Mouse (Mus musculus) adrenal gland, postnatal 4 days (tissue): Measurements from ENCODE around the gene Mybpc2. TPM values are rescaled to one million over a fixed set of nuclear protein-coding genes. Genes with fewer than 3 reads are reported as not detected.

Experiments
- DNase-seq, 2 experiments: peaks; one replicate each; pipeline ENCODE4 v3.0.0; 2021 to 2022; ENCODE audit warnings: low spot score in 2 of 2, mixed read lengths in 2 of 2
- microRNA-seq: library from miRNA; unstranded; fragments of <30 nt; microRNA quantifications from one replicate; pipeline ENCODE4 v1.2.0, GENCODE M21; 2021
- total RNA-seq, 2 experiments: library from RNA; stranded (reverse); gene quantifications; 2 replicates each; pipeline ENCODE4 v1.2.3; 2021

Gene Mybpc2
- total RNA-seq, 2 experiments from 2014 or later = 6.6 to 9.9 TPM

DNA sequence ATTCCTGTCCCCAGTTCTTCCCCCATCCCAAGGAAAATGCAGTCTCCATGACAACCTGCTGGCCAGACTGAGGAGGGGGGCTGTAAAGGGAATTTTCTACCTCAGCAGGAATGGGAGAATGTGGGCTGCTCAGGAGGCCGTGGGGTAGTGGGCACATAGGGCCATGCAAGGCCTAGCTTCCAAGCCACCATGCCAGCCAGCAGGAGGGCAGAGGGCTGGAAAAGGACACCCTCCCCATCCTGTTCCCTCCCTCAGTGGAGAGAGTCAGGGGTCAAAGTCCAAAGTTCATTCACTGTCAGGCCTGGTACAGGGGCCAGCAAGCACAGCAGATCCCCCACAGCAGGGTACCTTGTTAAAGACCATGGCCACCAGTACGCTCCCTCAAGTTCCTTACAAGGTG is 59.3 kb downstream of the Mybpc2 start, which contains the start of gene Aspdh:
Gene Aspdh, plus strand, starts transcription at position 281 of the 400 bp plus-strand sequence.
- peak in 1 of 2 experiments; percentile 2 for DNase-seq

DNA sequence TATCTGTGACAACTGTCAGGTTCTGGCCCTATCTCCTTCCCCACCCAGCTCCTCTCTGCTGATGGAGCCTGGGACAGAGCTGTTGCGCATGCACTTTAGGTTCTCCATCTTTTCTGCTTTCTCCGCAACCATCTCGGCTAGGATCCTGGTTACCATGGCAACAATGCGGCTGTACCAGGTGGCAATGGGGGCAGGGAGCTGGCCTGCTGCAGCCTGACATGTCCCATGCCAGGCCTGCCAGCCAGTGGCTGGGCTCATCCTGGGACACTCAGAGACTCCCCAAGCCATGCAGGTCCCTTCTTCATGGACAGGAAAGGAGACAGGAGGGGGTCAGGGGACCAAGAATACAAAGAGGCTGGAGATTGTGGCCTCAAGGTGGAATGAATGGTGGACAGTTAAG is 59.9 kb downstream of the Mybpc2 start:
- peak in 1 of 2 experiments; percentile 3 for DNase-seq

DNA sequence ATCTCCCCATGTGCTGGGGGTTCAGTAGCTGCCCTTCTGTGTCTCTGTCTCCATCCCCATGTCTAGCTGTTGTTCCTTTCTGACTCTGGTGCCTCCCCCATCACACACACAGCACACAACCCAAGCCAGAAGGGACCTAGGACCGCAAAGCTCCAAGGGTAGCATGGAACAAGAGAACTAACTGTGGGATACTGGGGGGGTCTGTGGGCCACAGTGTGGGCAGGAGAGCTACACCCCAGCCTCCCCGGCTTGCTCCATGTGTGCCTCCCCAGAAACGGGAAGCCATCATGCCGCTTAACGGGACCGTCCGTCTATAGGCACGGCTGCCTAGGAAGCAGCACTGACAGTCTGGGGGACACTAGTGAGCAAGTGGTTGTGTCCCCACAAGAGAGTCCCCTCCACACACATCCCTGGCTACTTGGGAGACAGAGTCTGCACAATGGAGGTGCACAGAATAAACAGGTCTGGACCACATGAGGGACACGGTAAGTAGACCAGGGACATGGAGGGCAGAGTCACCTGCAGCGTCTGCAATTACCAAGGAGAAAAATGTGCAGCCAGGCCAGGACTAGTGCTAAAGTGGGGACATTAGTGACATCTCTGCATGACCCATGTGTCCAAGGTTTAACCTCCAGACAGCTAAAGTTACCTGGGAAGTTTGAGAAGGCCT is 60.8 kb downstream of the Mybpc2 start:
- peak in 1 of 2 experiments; percentile 1 for DNase-seq

DNA sequence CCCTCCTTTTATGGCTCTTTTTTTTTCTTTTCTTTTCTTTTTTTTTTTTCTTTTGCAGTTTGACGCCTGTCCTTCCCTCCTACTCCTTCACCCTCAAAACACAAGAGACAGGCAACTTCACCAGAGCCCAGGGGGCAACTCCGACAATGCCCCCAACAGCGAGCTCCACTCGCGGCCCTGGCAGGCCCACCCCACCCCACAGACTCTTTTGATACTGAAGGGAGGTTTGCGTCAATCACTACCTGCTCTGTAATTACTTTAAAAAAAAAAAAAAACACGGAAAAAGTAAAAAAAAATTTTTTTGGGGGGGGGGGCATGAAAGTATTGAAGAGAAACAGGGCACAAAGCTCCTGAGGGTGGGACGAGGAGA is 61.4 kb downstream of the Mybpc2 start:
- peak in 1 of 2 experiments; percentile 1 for DNase-seq

DNA sequence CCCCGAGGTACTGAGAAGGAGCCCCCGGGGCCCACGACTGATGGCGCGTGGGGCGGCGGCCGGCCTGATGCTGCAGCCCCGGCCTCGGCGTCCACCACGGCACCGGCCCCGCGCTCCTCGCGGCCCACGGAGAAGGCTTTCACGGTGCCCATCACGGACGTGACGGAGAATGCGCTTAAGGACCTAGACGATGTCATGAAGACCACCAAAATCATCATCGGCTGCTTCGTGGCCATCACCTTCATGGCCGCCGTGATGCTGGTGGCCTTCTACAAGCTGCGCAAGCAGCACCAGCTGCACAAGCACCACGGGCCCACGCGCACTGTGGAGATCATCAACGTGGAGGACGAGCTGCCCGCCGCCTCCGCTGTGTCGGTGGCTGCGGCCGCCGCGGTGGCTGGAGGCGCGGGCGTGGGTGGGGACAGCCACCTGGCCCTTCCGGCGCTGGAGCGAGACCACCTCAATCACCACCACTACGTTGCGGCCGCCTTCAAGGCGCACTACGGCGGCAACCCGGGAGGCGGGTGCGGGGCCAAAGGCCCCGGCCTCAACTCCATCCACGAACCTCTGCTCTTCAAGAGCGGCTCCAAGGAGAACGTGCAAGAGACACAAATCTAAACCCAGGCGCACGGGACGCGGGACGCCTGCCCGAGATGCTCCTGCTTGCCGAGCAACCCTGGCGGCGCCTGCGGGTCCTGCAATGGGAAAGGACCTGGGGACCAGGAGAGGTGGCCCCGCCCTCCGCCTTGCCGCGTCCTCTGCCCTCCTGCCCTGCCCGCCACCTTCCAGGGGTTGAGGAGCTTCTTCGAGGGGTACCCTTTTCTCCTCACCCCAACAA is 62.0 kb downstream of the Mybpc2 start:
- DNase-seq = peak in 1 of 2 experiments; percentile 4

DNA sequence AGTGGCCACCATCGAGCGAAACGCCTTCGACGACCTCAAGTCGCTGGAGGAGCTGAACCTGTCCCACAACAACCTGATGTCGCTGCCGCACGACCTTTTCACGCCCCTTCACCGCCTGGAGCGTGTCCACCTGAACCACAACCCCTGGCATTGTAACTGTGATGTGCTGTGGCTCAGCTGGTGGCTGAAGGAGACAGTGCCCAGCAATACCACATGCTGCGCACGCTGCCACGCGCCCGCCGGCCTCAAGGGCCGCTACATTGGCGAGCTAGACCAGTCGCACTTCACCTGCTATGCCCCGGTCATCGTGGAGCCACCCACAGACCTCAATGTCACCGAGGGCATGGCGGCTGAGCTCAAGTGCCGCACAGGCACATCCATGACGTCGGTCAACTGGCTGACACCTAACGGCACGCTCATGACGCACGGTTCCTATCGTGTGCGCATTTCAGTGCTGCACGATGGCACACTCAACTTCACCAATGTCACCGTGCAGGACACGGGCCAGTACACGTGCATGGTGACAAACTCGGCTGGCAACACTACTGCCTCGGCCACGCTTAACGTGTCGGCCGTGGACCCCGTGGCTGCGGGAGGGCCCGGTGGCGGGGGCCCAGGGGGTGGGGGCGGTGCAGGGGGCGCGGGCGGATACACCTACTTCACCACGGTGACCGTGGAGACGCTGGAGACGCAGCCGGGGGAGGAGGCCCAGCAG is 62.8 kb downstream of the Mybpc2 start:
- no peak for DNase-seq

DNA sequence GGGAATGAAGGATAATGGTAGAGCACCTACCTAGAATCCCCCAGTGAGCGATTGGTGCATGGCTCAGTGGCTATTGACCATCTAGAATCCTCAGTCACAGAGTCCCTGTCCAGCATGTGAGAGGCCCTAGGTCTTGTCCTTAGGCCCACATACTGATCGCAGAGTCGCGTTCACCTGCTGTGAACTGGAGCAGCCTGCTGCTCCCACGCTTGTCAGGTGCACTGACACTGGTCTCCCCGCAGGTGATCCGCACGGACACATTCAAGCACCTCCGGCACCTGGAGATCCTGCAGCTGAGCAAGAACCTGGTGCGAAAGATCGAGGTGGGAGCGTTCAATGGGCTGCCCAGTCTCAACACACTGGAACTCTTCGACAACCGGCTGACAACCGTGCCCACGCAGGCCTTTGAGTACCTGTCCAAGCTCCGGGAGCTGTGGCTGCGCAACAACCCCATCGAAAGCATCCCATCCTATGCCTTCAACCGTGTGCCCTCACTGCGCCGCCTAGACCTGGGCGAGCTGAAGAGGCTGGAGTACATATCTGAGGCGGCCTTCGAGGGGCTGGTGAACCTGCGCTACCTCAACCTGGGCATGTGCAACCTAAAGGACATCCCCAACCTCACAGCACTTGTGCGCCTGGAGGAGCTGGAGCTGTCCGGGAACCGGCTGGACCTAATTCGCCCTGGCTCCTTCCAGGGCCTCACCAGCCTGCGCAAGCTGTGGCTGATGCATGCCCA is 63.5 kb downstream of the Mybpc2 start:
- no peak for DNase-seq

DNA sequence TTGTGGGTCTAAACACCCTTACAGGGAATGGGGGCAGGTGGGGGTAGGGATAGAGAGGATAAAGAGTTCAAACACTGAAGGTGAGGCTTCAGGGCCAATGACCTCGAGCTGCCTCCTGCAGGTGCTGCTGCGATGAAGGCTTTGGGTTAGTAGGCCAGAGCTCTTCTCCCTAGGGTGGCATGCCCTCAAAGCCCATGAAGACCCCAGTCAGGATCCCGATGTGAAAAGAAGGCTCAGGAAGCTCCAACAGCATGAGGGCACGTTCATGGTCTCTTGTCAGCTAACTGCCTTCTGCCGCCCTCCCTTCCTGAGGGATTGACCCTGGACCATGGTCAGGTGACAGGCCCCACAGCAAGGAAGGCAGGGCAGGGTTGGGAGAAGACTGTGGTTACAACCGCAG is 64.4 kb downstream of the Mybpc2 start:
- DNase-seq = no peak

DNA sequence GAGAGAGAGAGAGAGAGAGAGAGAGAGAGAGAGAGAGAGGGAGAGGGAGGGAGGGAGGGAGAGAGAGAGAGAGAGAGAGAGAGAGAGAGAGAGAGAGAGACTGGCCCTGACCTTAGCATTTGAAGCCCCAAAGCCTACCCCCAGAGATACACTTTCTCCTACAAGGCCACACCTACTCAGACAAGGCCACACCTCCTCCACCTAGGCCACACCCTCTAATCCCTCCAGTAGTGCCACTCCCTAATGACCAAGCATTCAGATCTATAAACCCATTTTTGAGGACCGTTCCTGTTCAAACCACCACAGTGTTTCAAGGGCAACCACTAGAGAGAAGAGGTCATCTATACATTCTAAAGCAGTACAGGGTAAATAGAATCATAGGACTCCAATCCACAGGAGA is 68.2 kb downstream of the Mybpc2 start:
- no peak for DNase-seq

DNA sequence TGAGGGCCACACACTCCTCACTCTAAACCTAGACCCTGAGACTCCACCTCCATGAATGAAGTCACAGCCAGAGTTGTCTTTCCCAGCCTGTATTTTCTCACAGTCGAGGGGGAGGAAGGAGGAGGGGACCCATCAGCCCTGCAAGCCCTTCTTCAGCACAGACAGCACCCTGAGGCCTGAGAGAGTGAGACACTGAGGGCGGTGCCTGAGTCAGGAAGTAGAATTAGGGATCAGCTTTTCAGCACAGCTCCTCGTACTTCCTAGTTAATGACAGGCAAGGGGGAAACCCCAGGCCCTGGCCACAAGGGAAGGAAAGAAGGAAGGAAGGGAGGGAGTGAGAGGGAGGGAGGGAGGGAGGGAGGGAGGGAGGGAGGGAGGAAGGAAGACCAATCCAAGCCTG is 71.2 kb downstream of the Mybpc2 start:
- DNase-seq = no peak

Small RNA genes lying within 50 kb of the gene (microRNA-seq; reads per million reads assigned to microRNA genes)
- gene Mir7052 (1.3 reads per million), gene Mir7053 (not detected)

Other genes starting within 250 kb of the Mybpc2 start
- 1 to 10 TPM; 6.0 to 7.1 TPM for gene Clec11a, start 217.8 kb downstream of the Mybpc2 start, total RNA-seq
- 10 to 100 TPM; 12.0 to 16.9 TPM for gene Shank1, start 214.4 kb downstream of the Mybpc2 start, total RNA-seq
- 1 to 10 TPM; 3.6 to 4.4 TPM for gene Syt3, start 140.6 kb downstream of the Mybpc2 start, total RNA-seq
- 1 to 10 TPM; 1.0 to 2.0 TPM for gene 1700008O03Rik, start 138.8 kb downstream of the Mybpc2 start, total RNA-seq
- gene Lrrc4b, start 95.6 kb downstream of the Mybpc2 start, total RNA-seq = 10 to 100 TPM; 18.7 to 18.8 TPM
- 1 to 10 TPM; 3.2 to 6.2 TPM for gene Aspdh, start 59.3 kb downstream of the Mybpc2 start, total RNA-seq
- gene Josd2, start 56.7 kb downstream of the Mybpc2 start, total RNA-seq = 10 to 100 TPM; 40.3 to 48.1 TPM
- gene Emc10, start 28.1 kb downstream of the Mybpc2 start, total RNA-seq = 10 to 100 TPM; 84.1 to 90.2 TPM
- gene Fam71e1, start 28.1 kb downstream of the Mybpc2 start, total RNA-seq = 10 to 100 TPM; 21.6 to 22.7 TPM
- gene Spib, start 7.4 kb upstream of the Mybpc2 start, total RNA-seq = 1 to 10 TPM in 1 of 2 experiments, under 1 TPM in 1; 0.84 to 2.9 TPM
- gene Pold1, start 24.2 kb upstream of the Mybpc2 start, total RNA-seq = 10 to 100 TPM; 41.4 to 49.3 TPM
- 100 to 1,000 TPM; 128 to 129 TPM for gene Nr1h2, start 29.3 kb upstream of the Mybpc2 start, total RNA-seq
- gene Napsa, start 47.7 kb upstream of the Mybpc2 start, total RNA-seq = 10 to 100 TPM in 1 of 2 experiments, 1 to 10 TPM in 1; 2.5 to 18.3 TPM
- 1 to 10 TPM; 7.6 to 9.9 TPM for gene Kcnc3, start 66.0 kb upstream of the Mybpc2 start, total RNA-seq
- gene Myh14, start 146.2 kb upstream of the Mybpc2 start, total RNA-seq = 1 to 10 TPM; 7.0 to 8.2 TPM
- not detected for gene Izumo2, start 184.1 kb upstream of the Mybpc2 start, total RNA-seq
- gene Vrk3, start 223.8 kb upstream of the Mybpc2 start, total RNA-seq = 10 to 100 TPM; 42.8 to 43.4 TPM
- gene Zfp473, start 226.4 kb upstream of the Mybpc2 start, total RNA-seq = 1 to 10 TPM; 1.1 to 1.3 TPM